Mouse (Mus musculus): Measurements from ENCODE around the gene Usp4.

Usp4 gene

GRCm38 (mm10) chr9:108412221-108412620 lies 64.6 kb downstream of the Usp4 start:
- no peak for DNase-seq

GRCm38 (mm10) chr9:108428384-108428783 lies 80.7 kb downstream of the Usp4 start, which contains the start of gene Ccdc36:
Gene Ccdc36, minus strand, starts transcription at chr9:108428484.
- no peak for DNase-seq

GRCm38 (mm10) chr9:108431431-108432067 lies 83.9 kb downstream of the Usp4 start:
- no peak for DNase-seq

GRCm38 (mm10) chr9:108436182-108436581 lies 88.5 kb downstream of the Usp4 start, which contains the start of gene BC048562:
Gene BC048562, plus strand, starts transcription at chr9:108436482.
- DNase-seq = no peak

GRCm38 (mm10) chr9:108439176-108439575 lies 91.5 kb downstream of the Usp4 start:
- DNase-seq = no peak

- DNase-seq = no peak
Observed at GRCm38 (mm10) chr9:108440485-108440884, 92.8 kb downstream of the Usp4 start.

- DNase-seq = no peak
Observed at GRCm38 (mm10) chr9:108441236-108441919, 93.7 kb downstream of the Usp4 start.
